9 mouse cellular contexts compared by ENCODE assay signal in genomic region chr8:8969112-8969950, GRCm38 (mm10).
DNase-seq lines count a peak whose midpoint lies in the region.
"Had no signal": no experiment of that assay in that cellular context is flagged by ENCODE, and none has a peak within 500 bp of the region (broad histone marks: within the 10 kb centered on the region; RNA-seq: fewer than 3 reads in every experiment).

No protein-coding gene starts in this region.

- H3K4me1 ChIP-seq in heart, embryonic 10.5 days: peaks cover 9% of the 10 kb centered on the region
- H3K4me1 ChIP-seq in brown adipose tissue, adult 24 weeks (ENCODE audit: control insufficient read depth, insufficient read depth, insufficient read length, low read length): peaks cover 6% of the 10 kb centered on the region
- peaks cover 4% of the 10 kb centered on the region; the same call in 1 of the 2 replicates for H3K4me1 ChIP-seq in megakaryocyte, embryonic 14.5 days

- H3K4me3 ChIP-seq in heart, embryonic 10.5 days: no peak overlapping the region
- H3K4me3 ChIP-seq in brown adipose tissue, adult 24 weeks (ENCODE audit: insufficient read depth, low read depth, low read length): peak overlapping the region; percentile 36
- peak overlapping the region; percentile 70 for H3K4me3 ChIP-seq in megakaryocyte, embryonic 14.5 days (replicated peaks)

- no peaks in the 10 kb centered on the region for H3K27me3 ChIP-seq in heart, embryonic 10.5 days (ENCODE audit: insufficient read depth, poor library complexity, severe bottlenecking)
- H3K27me3 ChIP-seq in megakaryocyte, embryonic 14.5 days (replicated peaks): no peaks in the 10 kb centered on the region

- H3K27ac ChIP-seq in heart, embryonic 10.5 days: no peak overlapping the region
- peak overlapping the region; percentile 12 for H3K27ac ChIP-seq in brown adipose tissue, adult 24 weeks (replicated peaks; ENCODE audit: low read depth, low read length)

- intact Hi-C loops in left cerebral cortex, postnatal 14 days (cut with DNase I): no loop called here

- 81% methylated on average over 21 of the region's 21 CpGs for whole genome bisulfite sequencing in heart, embryonic 10.5 days

- peak; percentile 40 to 46 for DNase-seq in heart, adult 9 months (ENCODE audit: low spot score in 2 of 2)
- DNase-seq in heart, embryonic 10.5 days (ENCODE audit: low spot score): no peak
- DNase-seq in kidney, adult 9 months: peak; percentile 70
- no peak for DNase-seq in adrenal gland, postnatal 4 days (ENCODE audit: low spot score in 2 of 2)
- no peak for DNase-seq in left cerebral cortex, postnatal 14 days (ENCODE audit: low spot score in 2 of 2)
- no peak for DNase-seq in spleen, adult 12 weeks (ENCODE audit: low spot score)
- DNase-seq: midbrain, embryonic 14.5 days had no signal

- no peaks in the 10 kb centered on the region for H3K9me3 ChIP-seq in heart, embryonic 10.5 days
- H3K9me3 ChIP-seq in megakaryocyte, embryonic 14.5 days: peaks cover 4% of the 10 kb centered on the region; the same call in 1 of the 2 replicates

- no peaks in the 10 kb centered on the region for H3K36me3 ChIP-seq in heart, embryonic 10.5 days
- no peaks in the 10 kb centered on the region for H3K36me3 ChIP-seq in megakaryocyte, embryonic 14.5 days (replicated peaks; ENCODE audit: low read length)

Comparison
In these comparisons a context has a peak if more than half of its experiments do, and no peak if none do; other contexts are left out.
1. DNase-seq: peak in heart, adult 9 months (2 of 2) and kidney, adult 9 months (single experiment); none in heart, embryonic 10.5 days (single experiment), adrenal gland, postnatal 4 days (0 of 2), left cerebral cortex, postnatal 14 days (0 of 2) and spleen, adult 12 weeks (single experiment).